9 mouse cellular contexts compared by ENCODE assay signal in genomic region chr16:20677974-20678675, GRCm38 (mm10). TPM values are rescaled to one million over a fixed set of nuclear protein-coding genes. Genes with fewer than 3 reads are reported as not detected.
A peak's percentile ranks its signal among the peaks of the same experiment; 100 is the strongest.
DNase-seq lines count a peak whose midpoint lies in the region; ATAC-seq lines count a peak whose summit lies in the region.
"Had no signal": no experiment of that assay in that cellular context is flagged by ENCODE, and none has a peak within 500 bp of the region (broad histone marks: within the 10 kb centered on the region; RNA-seq: fewer than 3 reads in every experiment).

No protein-coding gene starts in this region.

- no peaks in the 10 kb centered on the region for H3K27me3 ChIP-seq in midbrain, embryonic 11.5 days (ENCODE audit: control insufficient read depth, insufficient read depth, low read length)
- H3K27me3 ChIP-seq in midbrain, embryonic 13.5 days, result no peaks in the 10 kb centered on the region
- H3K27me3 ChIP-seq: limb, embryonic 12.5 days had no signal

- no peaks in the 10 kb centered on the region for H3K9me3 ChIP-seq in midbrain, embryonic 11.5 days (ENCODE audit: control insufficient read depth, low read length)
- H3K9me3 ChIP-seq in midbrain, embryonic 13.5 days, result no peaks in the 10 kb centered on the region
- H3K9me3 ChIP-seq: limb, embryonic 12.5 days had no signal

- H3K4me1 ChIP-seq in midbrain, embryonic 11.5 days (ENCODE audit: control insufficient read depth, insufficient read depth, low read length), result peaks cover 15% of the 10 kb centered on the region
- peaks cover 20% of the 10 kb centered on the region for H3K4me1 ChIP-seq in midbrain, embryonic 13.5 days (replicated peaks)

- peaks cover 65% of the 10 kb centered on the region for H3K36me3 ChIP-seq in midbrain, embryonic 11.5 days (ENCODE audit: control insufficient read depth, insufficient read depth, low read length)
- H3K36me3 ChIP-seq in midbrain, embryonic 13.5 days, result peaks cover 88% of the 10 kb centered on the region

- H3K9ac ChIP-seq in midbrain, embryonic 11.5 days (ENCODE audit: low read length), result no peak overlapping the region
- no peak overlapping the region for H3K9ac ChIP-seq in midbrain, embryonic 13.5 days (replicated peaks)

- 84% methylated on average over 10 of the region's 10 CpGs for WGBS in midbrain, embryonic 11.5 days
- WGBS in midbrain, embryonic 13.5 days, result 86% methylated on average over 10 of the region's 10 CpGs

- no peak overlapping the region for H3K4me2 ChIP-seq in midbrain, embryonic 11.5 days
- no peak overlapping the region for H3K4me2 ChIP-seq in midbrain, embryonic 13.5 days (replicated peaks)
- H3K4me2 ChIP-seq: limb, embryonic 12.5 days had no signal

- H3K27ac ChIP-seq in midbrain, embryonic 11.5 days (ENCODE audit: low read depth, low read length), result no peak overlapping the region
- no peak overlapping the region for H3K27ac ChIP-seq in midbrain, embryonic 13.5 days
- H3K27ac ChIP-seq: limb, embryonic 12.5 days had no signal

- no peak for ATAC-seq in midbrain, embryonic 11.5 days (ENCODE audit: low FRiP score)
- ATAC-seq in midbrain, embryonic 13.5 days, result no peak
- ATAC-seq in granulocyte monocyte progenitor cell, adult 5-6 weeks (replicated peaks; ENCODE audit: poor library complexity, severe bottlenecking), result peak; percentile 77

- peak; percentile 47 for DNase-seq in midbrain, embryonic 11.5 days (ENCODE audit: low spot score, missing footprints)
- peak; percentile 74 for DNase-seq in cerebellum, adult 8-10 months
- peak; percentile 86 for DNase-seq in layer of hippocampus, adult 9-11 months
- peak; percentile 86 to 91 for DNase-seq in lung, postnatal 4 days
- DNase-seq in urinary bladder, adult 2 months (ENCODE audit: low spot score), result peak; percentile 66
- DNase-seq in thymus, adult 18-20 months, result no peak

- H3K4me3 ChIP-seq in midbrain, embryonic 11.5 days (ENCODE audit: low read depth, low read length), result no peak overlapping the region
- H3K4me3 ChIP-seq in midbrain, embryonic 13.5 days (replicated peaks), result no peak overlapping the region
- H3K4me3 ChIP-seq: limb, embryonic 12.5 days had no signal

RNA-seq across cellular contexts. Expression of gene Eif4g1, which starts 10.0 kb away (rescaled TPM):
- 132 and 142 TPM in 2 replicates for polyA plus RNA-seq in midbrain, embryonic 11.5 days (2014; fragmentation: Nextera tagmentation; extraction: Ambion mirVana)
- polyA plus RNA-seq in midbrain, embryonic 13.5 days (2015; fragmentation: Nextera tagmentation; extraction: Ambion mirVana), result 148 and 162 TPM in 2 replicates
- total RNA-seq in granulocyte monocyte progenitor cell, adult 5-6 weeks (2014; fragmentation: Nextera tagmentation), result 242 and 249 TPM in 2 replicates
- total RNA-seq in granulocyte monocyte progenitor cell, adult 5-6 weeks (2017), result 312 and 346 TPM in 2 replicates
- polyA plus RNA-seq in urinary bladder, adult 2 months (2012; rRNA removed), result 199 and 209 TPM in 2 replicates

RNA-seq across cellular contexts. Expression of gene Fam131a, which starts 14.9 kb away (rescaled TPM):
- polyA plus RNA-seq in midbrain, embryonic 11.5 days (2014; fragmentation: Nextera tagmentation; extraction: Ambion mirVana), result 8.8 and 12.5 TPM in 2 replicates
- polyA plus RNA-seq in midbrain, embryonic 13.5 days (2015; fragmentation: Nextera tagmentation; extraction: Ambion mirVana), result 35.7 and 37.3 TPM in 2 replicates
- total RNA-seq in granulocyte monocyte progenitor cell, adult 5-6 weeks (2014; fragmentation: Nextera tagmentation), result 1.6 TPM in 1 of 2 replicates, not detected in the other
- 0.43 TPM in 1 of 2 replicates, not detected in the other for total RNA-seq in granulocyte monocyte progenitor cell, adult 5-6 weeks (2017)
- 14.4 and 18.1 TPM in 2 replicates for polyA plus RNA-seq in urinary bladder, adult 2 months (2012; rRNA removed)

RNA-seq across cellular contexts. Expression of gene Psmd2, which starts 26.7 kb away (rescaled TPM):
- polyA plus RNA-seq in midbrain, embryonic 11.5 days (2014; fragmentation: Nextera tagmentation; extraction: Ambion mirVana), result 474 and 502 TPM in 2 replicates
- 380 and 394 TPM in 2 replicates for polyA plus RNA-seq in midbrain, embryonic 13.5 days (2015; fragmentation: Nextera tagmentation; extraction: Ambion mirVana)
- total RNA-seq in granulocyte monocyte progenitor cell, adult 5-6 weeks (2014; fragmentation: Nextera tagmentation), result 144 and 149 TPM in 2 replicates
- total RNA-seq in granulocyte monocyte progenitor cell, adult 5-6 weeks (2017), result 215 and 220 TPM in 2 replicates
- polyA plus RNA-seq in urinary bladder, adult 2 months (2012; rRNA removed), result 126 and 133 TPM in 2 replicates

RNA-seq across cellular contexts. Expression of gene Polr2h, which starts 39.3 kb away (rescaled TPM):
- 104 and 119 TPM in 2 replicates for polyA plus RNA-seq in midbrain, embryonic 11.5 days (2014; fragmentation: Nextera tagmentation; extraction: Ambion mirVana)
- polyA plus RNA-seq in midbrain, embryonic 13.5 days (2015; fragmentation: Nextera tagmentation; extraction: Ambion mirVana), result 86.3 and 87.9 TPM in 2 replicates
- total RNA-seq in granulocyte monocyte progenitor cell, adult 5-6 weeks (2014; fragmentation: Nextera tagmentation), result 62.4 and 81.5 TPM in 2 replicates
- 61.8 and 91.6 TPM in 2 replicates for total RNA-seq in granulocyte monocyte progenitor cell, adult 5-6 weeks (2017)
- 36.3 and 40.9 TPM in 2 replicates for polyA plus RNA-seq in urinary bladder, adult 2 months (2012; rRNA removed)

RNA-seq across cellular contexts. Expression of gene Clcn2, which starts 39.4 kb away (rescaled TPM):
- 15.1 and 16.0 TPM in 2 replicates for polyA plus RNA-seq in midbrain, embryonic 11.5 days (2014; fragmentation: Nextera tagmentation; extraction: Ambion mirVana)
- 20.6 and 32.0 TPM in 2 replicates for polyA plus RNA-seq in midbrain, embryonic 13.5 days (2015; fragmentation: Nextera tagmentation; extraction: Ambion mirVana)
- 2.6 and 6.0 TPM in 2 replicates for total RNA-seq in granulocyte monocyte progenitor cell, adult 5-6 weeks (2014; fragmentation: Nextera tagmentation)
- 1.9 and 3.8 TPM in 2 replicates for total RNA-seq in granulocyte monocyte progenitor cell, adult 5-6 weeks (2017)
- 12.8 and 14.0 TPM in 2 replicates for polyA plus RNA-seq in urinary bladder, adult 2 months (2012; rRNA removed)

Comparison
In these comparisons a context has a peak if more than half of its experiments do, and no peak if none do; other contexts are left out.
1. DNase-seq: peak in midbrain, embryonic 11.5 days (single experiment), cerebellum, adult 8-10 months (single experiment), layer of hippocampus, adult 9-11 months (single experiment), lung, postnatal 4 days (2 of 2) and urinary bladder, adult 2 months (single experiment); none in thymus, adult 18-20 months (0 of 2).